Mouse (Mus musculus) spleen, adult 2 months (tissue): Measurements from ENCODE around the gene Gm595.

Experiments used
- CTCF ChIP-seq: fragments of 200-500 bp; IDR thresholded peaks from 2 replicates; pipeline ENCODE4 v1.5.1; 2011; ENCODE audit warnings: mild to moderate bottlenecking, inconsistent platforms; ENCODE audit not compliant: insufficient read depth, insufficient read length, insufficient replicate concordance; ENCODE audit errors: extremely low read depth
- POLR2A ChIP-seq: fragments of 200-500 bp; IDR thresholded peaks from 2 replicates; pipeline ENCODE4 v1.6.1; 2011; ENCODE audit warnings: low read depth, low read length, inconsistent platforms

DNA sequence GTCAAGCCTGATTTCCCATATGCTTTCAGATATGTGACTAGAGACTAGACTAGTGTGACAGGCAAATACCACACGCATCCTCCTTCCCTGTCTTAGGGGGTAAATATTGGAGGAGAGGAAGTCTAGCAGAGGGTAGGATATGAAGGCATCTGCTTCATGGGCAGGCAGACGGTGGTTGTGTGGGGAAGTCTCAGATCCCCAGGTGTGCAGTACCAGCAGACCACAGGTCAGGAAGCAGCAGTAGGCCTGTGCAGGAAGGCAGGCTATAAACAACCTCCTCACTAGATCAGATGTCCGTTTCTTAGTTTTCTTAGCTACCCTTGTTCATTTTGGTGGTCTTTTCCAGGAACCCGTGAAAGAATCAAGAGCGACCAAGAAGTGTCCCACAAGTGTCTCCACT lies 7.1 kb upstream of the Gm595 start:
- TF ChIP-seq CTCF, result no peak
- no peak for TF ChIP-seq POLR2A
